Mouse (Mus musculus): Measurements from ENCODE around the gene Zfp428. TPM values are rescaled to one million over a fixed set of nuclear protein-coding genes. Genes with fewer than 3 reads are reported as not detected.

Zfp428 gene
- total RNA-seq, 4 experiments from 2014 or later: 2.5 to 5.2 (median 4.0) TPM

- DNase-seq (ENCODE audit: low spot score in 2 of 2): peak; percentile 98 to 99
Measured at GRCm38 (mm10) chr7:24546634-24547389, 40.0 kb downstream of the Zfp428 start.

GRCm38 (mm10) chr7:24547534-24548036 lies 40.8 kb downstream of the Zfp428 start:
- DNase-seq (ENCODE audit: low spot score in 2 of 2): no peak

- DNase-seq (ENCODE audit: low spot score in 2 of 2): no peak
Measured at GRCm38 (mm10) chr7:24551985-24552759, 45.4 kb downstream of the Zfp428 start.

- no peak for DNase-seq (ENCODE audit: low spot score in 2 of 2)
Measured at GRCm38 (mm10) chr7:24555786-24556185, 49.0 kb downstream of the Zfp428 start.

- no peak for DNase-seq (ENCODE audit: low spot score in 2 of 2)
Measured at GRCm38 (mm10) chr7:24561450-24561849, 54.6 kb downstream of the Zfp428 start.

- DNase-seq (ENCODE audit: low spot score in 2 of 2): no peak
Measured at GRCm38 (mm10) chr7:24563191-24563836, 56.5 kb downstream of the Zfp428 start.

GRCm38 (mm10) chr7:24563837-24564206 lies 57.0 kb downstream of the Zfp428 start:
- DNase-seq (ENCODE audit: low spot score in 2 of 2): no peak

GRCm38 (mm10) chr7:24564607-24565265 lies 57.9 kb downstream of the Zfp428 start:
- DNase-seq (ENCODE audit: low spot score in 2 of 2): peak; percentile 26 to 51

Other genes starting within 250 kb of the Zfp428 start
- 1 to 10 TPM; 5.9 to 6.9 (median 6.2) TPM for gene Zfp93, start 236.6 kb upstream of the Zfp428 start, total RNA-seq (2022)
- 1 to 10 TPM; 2.8 to 4.9 (median 3.3) TPM for gene Zfp61, start 205.8 kb upstream of the Zfp428 start, total RNA-seq (2022)
- gene Zfp94, start 190.3 kb upstream of the Zfp428 start, total RNA-seq (2022): 1 to 10 TPM; 1.7 to 3.1 (median 2.9) TPM
- gene Tescl, start 173.1 kb upstream of the Zfp428 start, total RNA-seq (2022): not detected
- not detected for gene Lypd5, start 157.8 kb upstream of the Zfp428 start, total RNA-seq (2022)
- gene Kcnn4, start 136.7 kb upstream of the Zfp428 start, total RNA-seq (2022): under 1 TPM; 0.17 to 0.74 (median 0.24) TPM
- 10 to 100 TPM in 2 of 4 experiments, 1 to 10 TPM in 2; 8.8 to 10.4 (median 9.9) TPM for gene Smg9, start 107.4 kb upstream of the Zfp428 start, total RNA-seq (2022)
- gene Irgc1, start 54.7 kb upstream of the Zfp428 start, total RNA-seq (2022): not detected
- gene Plaur, start 44.5 kb upstream of the Zfp428 start, total RNA-seq (2022): under 1 TPM; 0.41 to 0.92 (median 0.63) TPM
- 1 to 10 TPM in 3 of 4 experiments, under 1 TPM in 1; 0.87 to 3.6 (median 1.8) TPM for gene Cadm4, start 25.0 kb upstream of the Zfp428 start, total RNA-seq (2022)
- gene AC161166.1, start 5.4 kb downstream of the Zfp428 start, total RNA-seq (2022): not detected
- gene Irgq, start 23.7 kb downstream of the Zfp428 start, total RNA-seq (2022): 10 to 100 TPM; 10.9 to 15.8 (median 12.7) TPM
- not detected for gene Pinlyp, start 39.1 kb downstream of the Zfp428 start, total RNA-seq (2022)
- gene Xrcc1, start 39.3 kb downstream of the Zfp428 start, total RNA-seq (2022): 10 to 100 TPM; 16.1 to 22.1 (median 17.3) TPM
- 10 to 100 TPM; 23.1 to 30.0 (median 24.6) TPM for gene Ethe1, start 80.5 kb downstream of the Zfp428 start, total RNA-seq (2022)
- under 1 TPM in 1 of 4 experiments, not detected in 3; 0.10 TPM for gene Zfp575, start 80.6 kb downstream of the Zfp428 start, total RNA-seq (2022)
- under 1 TPM; 0.27 to 0.75 (median 0.61) TPM for gene Phldb3, start 103.8 kb downstream of the Zfp428 start, total RNA-seq (2022)
- gene Lypd3, start 129.5 kb downstream of the Zfp428 start, total RNA-seq (2022): not detected
- not detected for gene Tex101, start 169.7 kb downstream of the Zfp428 start, total RNA-seq (2022)
- gene BC049730, start 202.2 kb downstream of the Zfp428 start, total RNA-seq (2022): not detected
- not detected for gene Gm4763, start 219.9 kb downstream of the Zfp428 start, total RNA-seq (2022)

Data from gastrocnemius, adult 8-10 months (tissue).